Mouse (Mus musculus): Measurements from ENCODE around the gene Gm20388. TPM values are rescaled to one million over a fixed set of nuclear protein-coding genes. Genes with fewer than 3 reads are reported as not detected.

The Gm20388 gene
- polyA plus RNA-seq, 1 experiment from 2014 or later: 5.5 TPM

DNA sequence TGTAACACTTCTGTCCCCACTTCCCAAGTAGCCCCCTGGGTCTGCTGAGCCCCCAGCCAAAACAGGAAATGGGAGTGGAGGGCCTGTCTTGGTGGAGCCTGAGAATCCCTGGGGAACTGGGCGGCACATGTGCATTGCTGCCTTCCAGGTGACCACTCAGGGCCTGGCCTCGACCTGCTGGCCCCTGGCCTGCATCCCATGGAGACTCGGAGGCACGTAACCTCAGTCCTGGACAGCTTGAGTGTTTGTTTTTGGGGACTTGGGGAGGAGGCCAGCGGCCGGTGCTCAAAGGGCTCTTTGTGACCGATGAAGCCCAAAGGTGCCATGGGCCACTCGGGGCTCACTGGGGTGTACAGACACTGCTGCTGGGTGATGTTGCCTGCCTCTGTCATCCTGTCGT lies 636.9 kb downstream of the Gm20388 start:
- H3K4me3 ChIP-seq: no peak overlapping the region
- H3K27ac ChIP-seq: peak overlapping the region; percentile 86; the same call in 1 of the 2 replicates
- H3K9me3 ChIP-seq: no peaks in the 10 kb centered on the region
- H3K4me1 ChIP-seq: peaks cover 99% of the 10 kb centered on the region
- H3K36me3 ChIP-seq (replicated peaks): no peaks in the 10 kb centered on the region; the same call in 1 of the 2 replicates
- 72% methylated on average over 9 of the region's 9 CpGs for WGBS
- no peak for DNase-seq (ENCODE audit: extremely low spot score, low spot score)
- H3K27me3 ChIP-seq (ENCODE audit: poor library complexity, severe bottlenecking): peaks cover 49% of the 10 kb centered on the region

DNA sequence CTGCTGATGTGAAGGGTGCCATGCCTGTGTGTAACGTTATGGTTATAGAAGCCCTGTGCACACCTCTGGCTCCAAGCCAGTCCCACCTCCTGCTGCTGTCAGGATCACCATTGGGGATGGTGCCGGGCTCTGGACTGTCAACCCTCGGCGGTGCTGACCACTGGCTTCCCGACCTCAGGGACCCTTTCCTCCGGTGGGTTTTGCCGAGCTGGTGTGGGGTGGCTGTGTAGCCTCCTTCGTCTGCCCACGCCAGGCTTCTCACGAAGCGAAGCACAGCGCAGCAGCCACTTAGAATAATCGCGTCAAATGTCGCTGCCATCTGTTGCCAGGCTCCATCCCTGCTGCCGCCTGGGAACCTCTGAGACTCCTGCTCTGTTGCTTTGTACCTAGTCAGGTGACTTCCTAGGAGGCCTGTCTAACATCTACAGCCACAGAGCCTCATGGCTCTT lies 637.7 kb downstream of the Gm20388 start:
- no peak for DNase-seq (ENCODE audit: extremely low spot score, low spot score)
- 65% methylated on average over 16 of the region's 16 CpGs for WGBS
- H3K4me3 ChIP-seq: no peak overlapping the region; the same call in 1 of the 2 replicates
- H3K27me3 ChIP-seq (ENCODE audit: poor library complexity, severe bottlenecking): peaks cover 50% of the 10 kb centered on the region
- H3K4me1 ChIP-seq: peaks cover 99% of the 10 kb centered on the region
- H3K9me3 ChIP-seq: no peaks in the 10 kb centered on the region
- H3K27ac ChIP-seq: peak overlapping the region; percentile 86
- H3K36me3 ChIP-seq (replicated peaks): peaks cover 4% of the 10 kb centered on the region; the same call in 1 of the 2 replicates

DNA sequence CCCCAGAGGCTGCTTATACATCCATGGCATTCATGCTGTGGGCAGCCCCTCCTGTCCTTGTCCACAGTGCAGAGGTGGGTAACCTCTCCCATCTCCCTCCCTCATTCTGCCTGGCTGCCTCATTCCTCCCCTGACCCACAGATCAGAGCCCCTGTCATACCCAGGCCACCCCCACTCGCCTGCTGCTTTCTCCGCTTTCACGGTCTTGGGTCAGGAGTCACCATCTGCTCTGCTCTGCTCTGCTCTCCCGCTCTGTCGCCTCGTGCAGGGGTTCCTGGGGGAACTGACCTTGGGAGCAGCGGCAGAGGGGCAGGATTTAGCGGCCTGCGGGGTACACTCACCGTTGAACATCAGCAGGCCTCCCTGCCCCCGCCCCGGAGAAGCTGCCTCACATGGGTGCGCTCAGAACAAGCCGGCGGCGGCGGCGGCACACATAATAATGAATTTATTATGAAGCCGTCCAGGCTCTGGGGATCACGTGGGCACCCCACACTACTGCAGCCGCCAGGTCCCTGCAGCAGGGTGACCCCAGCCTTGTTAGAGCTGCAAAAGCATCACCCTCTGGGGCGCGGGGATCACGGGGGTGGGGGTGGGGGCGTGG lies 638.8 kb downstream of the Gm20388 start:
- peak; percentile 61 for DNase-seq (ENCODE audit: extremely low spot score, low spot score)
- Histone ChIP-seq H3K4me3 (peak overlapping the region; percentile 44), H3K9me3 (no peaks in the 10 kb centered on the region), H3K27me3 (ENCODE audit: poor library complexity, severe bottlenecking) (peaks cover 54% of the 10 kb centered on the region), H3K4me1 (peaks cover 100% of the 10 kb centered on the region), H3K36me3 (replicated peaks) (peaks cover 14% of the 10 kb centered on the region), H3K27ac (peak overlapping the region; percentile 86)
- 7% methylated on average over 25 of the region's 25 CpGs for WGBS

DNA sequence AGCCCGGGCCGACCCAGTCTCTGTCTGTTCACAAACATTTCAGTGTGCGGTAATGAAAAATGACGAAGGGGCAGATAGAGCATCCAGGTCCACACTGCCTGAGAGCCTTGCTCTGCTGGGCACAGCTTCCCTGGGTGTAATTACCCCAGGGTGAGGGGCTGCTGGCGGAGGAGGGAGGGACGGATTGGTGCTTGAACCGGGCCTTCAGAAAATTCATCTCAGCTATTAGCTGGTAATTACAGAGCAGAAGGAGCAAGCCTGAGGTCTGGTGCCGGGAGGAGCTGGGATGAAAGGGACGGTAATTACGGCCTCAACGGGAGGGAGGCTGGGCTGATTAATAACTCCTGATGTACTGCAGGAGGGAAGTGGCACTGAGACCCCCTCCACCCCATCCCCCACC lies 639.3 kb downstream of the Gm20388 start:
- peaks cover 100% of the 10 kb centered on the region for H3K4me1 ChIP-seq
- WGBS: 9% methylated on average over 11 of the region's 11 CpGs
- H3K27me3 ChIP-seq (ENCODE audit: poor library complexity, severe bottlenecking): peaks cover 59% of the 10 kb centered on the region
- peak; percentile 53 for DNase-seq (ENCODE audit: extremely low spot score, low spot score)
- H3K27ac ChIP-seq: peak overlapping the region; percentile 86
- peak overlapping the region; percentile 44 for H3K4me3 ChIP-seq
- H3K36me3 ChIP-seq (replicated peaks): peaks cover 19% of the 10 kb centered on the region
- no peaks in the 10 kb centered on the region for H3K9me3 ChIP-seq

DNA sequence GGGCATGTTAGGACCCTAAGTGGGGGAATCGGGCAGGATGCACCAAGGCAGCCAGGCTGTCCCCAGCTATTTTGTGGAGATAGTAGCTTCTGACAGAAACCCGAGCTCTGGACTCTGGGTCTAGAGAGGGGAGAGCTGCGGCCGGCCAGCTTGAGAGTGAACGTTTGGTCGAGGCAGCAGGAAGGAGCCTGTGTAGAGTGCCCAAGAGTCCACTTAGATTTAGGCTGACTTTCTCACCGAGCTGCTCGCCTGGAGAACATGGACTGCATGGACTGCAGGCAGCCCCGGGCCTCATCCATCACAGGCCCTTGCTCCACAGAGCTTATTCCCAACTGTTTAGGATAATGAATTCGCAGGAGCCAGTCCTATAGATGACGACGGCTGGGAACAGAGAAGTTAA lies 639.8 kb downstream of the Gm20388 start:
- H3K9me3 ChIP-seq: no peaks in the 10 kb centered on the region
- H3K4me1 ChIP-seq: peaks cover 100% of the 10 kb centered on the region
- WGBS: 18% methylated on average over 12 of the region's 12 CpGs
- H3K4me3 ChIP-seq: peak overlapping the region; percentile 44; the same call in 1 of the 2 replicates
- peaks cover 23% of the 10 kb centered on the region for H3K36me3 ChIP-seq (replicated peaks)
- H3K27me3 ChIP-seq (ENCODE audit: poor library complexity, severe bottlenecking): peaks cover 59% of the 10 kb centered on the region
- no peak for DNase-seq (ENCODE audit: extremely low spot score, low spot score)
- H3K27ac ChIP-seq: peak overlapping the region; percentile 86

DNA sequence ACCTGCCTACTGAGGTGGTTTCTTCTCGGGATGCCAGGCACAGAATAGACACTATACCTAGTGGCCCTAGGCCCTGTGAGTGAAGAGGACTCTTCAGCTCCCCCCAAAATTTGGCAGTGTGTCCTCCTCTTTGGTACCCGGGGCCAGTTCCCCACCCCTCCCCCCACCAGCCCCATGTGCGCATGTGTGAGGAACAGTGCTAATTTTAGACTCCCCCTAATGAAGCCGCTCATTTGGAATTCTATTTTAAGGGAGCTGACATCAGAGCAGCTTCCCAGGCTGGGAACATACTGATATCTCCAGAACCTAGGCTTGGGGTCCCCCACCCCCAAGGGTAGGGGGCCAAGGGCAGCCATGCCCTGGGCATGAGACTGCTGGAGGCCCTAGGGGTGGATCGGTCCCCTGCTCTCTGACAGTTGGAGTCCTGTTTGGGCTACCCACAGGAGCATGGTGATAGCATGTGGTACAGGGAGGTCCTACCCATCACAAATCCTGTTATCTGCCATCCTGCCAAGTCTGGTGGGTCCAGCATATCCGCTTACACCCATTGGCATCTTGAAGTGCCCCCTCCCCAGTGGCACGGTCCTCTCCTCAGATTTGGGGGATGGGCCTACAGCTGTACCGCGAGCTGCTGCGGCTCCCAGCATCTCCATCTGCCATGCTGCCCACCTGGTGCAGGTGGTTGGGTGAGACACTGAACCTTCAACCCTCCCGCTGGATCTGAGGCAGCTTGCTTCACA lies 640.5 kb downstream of the Gm20388 start:
- H3K9me3 ChIP-seq: no peaks in the 10 kb centered on the region
- H3K27me3 ChIP-seq (ENCODE audit: poor library complexity, severe bottlenecking): peaks cover 56% of the 10 kb centered on the region
- 83% methylated on average over 11 of the region's 11 CpGs for WGBS
- 0 out of 2 replicates have a peak overlapping the region, but pooled peaks have one; percentile 13 for H3K4me3 ChIP-seq
- DNase-seq (ENCODE audit: extremely low spot score, low spot score): no peak
- peaks cover 100% of the 10 kb centered on the region for H3K4me1 ChIP-seq
- H3K27ac ChIP-seq: peak overlapping the region; percentile 86
- peaks cover 30% of the 10 kb centered on the region for H3K36me3 ChIP-seq (replicated peaks)

DNA sequence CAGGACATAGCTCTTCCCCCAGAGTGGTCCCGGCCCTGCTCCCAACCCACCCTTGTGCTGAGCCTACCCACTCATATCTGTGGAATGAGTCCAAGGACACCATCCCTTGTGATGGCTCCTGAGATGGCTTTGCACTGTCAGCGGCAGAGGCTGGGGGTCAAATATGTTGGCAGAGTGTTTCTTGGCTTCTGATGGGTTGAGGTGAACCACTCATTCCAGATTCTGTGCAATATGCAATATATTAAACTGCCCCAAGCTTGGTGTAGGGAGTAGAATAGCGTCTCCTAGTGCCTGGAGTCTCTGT lies 641.0 kb downstream of the Gm20388 start:
- WGBS: 93% methylated on average over 3 of the region's 3 CpGs
- Histone ChIP-seq H3K4me3 (no peak overlapping the region), H3K27me3 (ENCODE audit: poor library complexity, severe bottlenecking) (peaks cover 54% of the 10 kb centered on the region), H3K36me3 (replicated peaks) (peaks cover 35% of the 10 kb centered on the region), H3K9me3 (no peaks in the 10 kb centered on the region), H3K27ac (peak overlapping the region; percentile 86; the same call in 1 of the 2 replicates), H3K4me1 (peaks cover 100% of the 10 kb centered on the region)
- no peak for DNase-seq (ENCODE audit: extremely low spot score, low spot score)

DNA sequence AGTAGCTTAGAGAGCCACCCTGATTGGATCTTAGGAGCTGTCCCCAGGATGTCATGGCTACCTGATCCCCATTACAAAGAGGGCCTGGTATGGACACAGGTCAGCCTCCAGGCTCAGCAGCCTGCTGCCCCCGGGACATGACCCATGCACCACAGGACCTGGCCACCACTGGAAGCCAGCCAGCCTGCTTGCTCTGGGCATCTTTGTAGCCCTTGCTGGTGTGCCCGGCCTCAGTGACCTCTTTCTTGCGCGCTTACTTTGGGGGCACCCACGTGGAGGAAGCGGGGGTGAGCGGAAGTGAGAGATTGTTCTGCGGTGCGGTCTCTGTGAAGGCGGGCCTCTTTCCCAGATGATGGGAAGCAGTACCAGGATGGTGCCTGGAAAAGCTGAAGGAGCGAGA lies 641.9 kb downstream of the Gm20388 start:
- Histone ChIP-seq H3K9me3 (no peaks in the 10 kb centered on the region), H3K27me3 (ENCODE audit: poor library complexity, severe bottlenecking) (peaks cover 52% of the 10 kb centered on the region), H3K27ac (peak overlapping the region; percentile 45; the same call in 1 of the 2 replicates), H3K4me3 (no peak overlapping the region), H3K4me1 (peaks cover 100% of the 10 kb centered on the region), H3K36me3 (replicated peaks) (peaks cover 36% of the 10 kb centered on the region)
- WGBS: 90% methylated on average over 11 of the region's 11 CpGs
- DNase-seq (ENCODE audit: extremely low spot score, low spot score): no peak

DNA sequence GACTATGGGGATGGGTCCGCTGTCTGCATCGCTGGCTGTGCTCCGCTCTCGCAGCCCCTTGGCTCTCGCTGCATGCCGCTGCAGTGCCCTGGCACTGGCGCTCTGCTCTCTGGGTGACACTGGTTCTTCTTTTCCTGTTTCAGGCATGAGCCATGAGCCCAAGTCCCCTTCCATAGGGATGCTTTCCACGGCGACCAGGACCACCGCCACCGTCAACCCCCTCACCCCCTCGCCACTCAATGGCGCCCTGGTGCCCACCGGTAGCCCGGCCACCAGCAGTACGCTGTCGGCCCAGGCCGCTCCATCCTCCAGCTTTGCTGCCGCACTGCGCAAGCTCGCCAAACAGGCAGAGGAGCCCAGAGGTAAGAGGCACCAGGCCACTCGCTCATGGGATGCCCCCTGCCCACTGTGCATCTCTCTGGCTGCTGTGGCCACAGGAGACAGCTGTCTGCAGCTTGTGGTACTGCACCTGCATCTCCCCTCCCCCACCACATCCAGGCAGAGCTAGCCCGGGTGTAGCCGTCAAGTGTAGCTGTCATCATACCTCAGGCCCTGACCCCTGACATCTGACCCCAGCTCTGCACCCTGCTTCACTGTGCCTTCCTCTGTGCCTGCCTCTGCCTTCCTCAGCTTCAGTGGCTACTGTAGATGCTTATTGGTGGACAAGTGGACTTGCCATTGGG lies 642.9 kb downstream of the Gm20388 start:
- H3K27ac ChIP-seq: peak overlapping the region; percentile 54
- H3K9me3 ChIP-seq: no peaks in the 10 kb centered on the region
- no peak overlapping the region for H3K4me3 ChIP-seq
- peaks cover 100% of the 10 kb centered on the region for H3K4me1 ChIP-seq
- DNase-seq (ENCODE audit: extremely low spot score, low spot score): no peak
- H3K27me3 ChIP-seq (ENCODE audit: poor library complexity, severe bottlenecking): peaks cover 52% of the 10 kb centered on the region
- H3K36me3 ChIP-seq (replicated peaks): peaks cover 36% of the 10 kb centered on the region
- WGBS: 90% methylated on average over 24 of the region's 24 CpGs

DNA sequence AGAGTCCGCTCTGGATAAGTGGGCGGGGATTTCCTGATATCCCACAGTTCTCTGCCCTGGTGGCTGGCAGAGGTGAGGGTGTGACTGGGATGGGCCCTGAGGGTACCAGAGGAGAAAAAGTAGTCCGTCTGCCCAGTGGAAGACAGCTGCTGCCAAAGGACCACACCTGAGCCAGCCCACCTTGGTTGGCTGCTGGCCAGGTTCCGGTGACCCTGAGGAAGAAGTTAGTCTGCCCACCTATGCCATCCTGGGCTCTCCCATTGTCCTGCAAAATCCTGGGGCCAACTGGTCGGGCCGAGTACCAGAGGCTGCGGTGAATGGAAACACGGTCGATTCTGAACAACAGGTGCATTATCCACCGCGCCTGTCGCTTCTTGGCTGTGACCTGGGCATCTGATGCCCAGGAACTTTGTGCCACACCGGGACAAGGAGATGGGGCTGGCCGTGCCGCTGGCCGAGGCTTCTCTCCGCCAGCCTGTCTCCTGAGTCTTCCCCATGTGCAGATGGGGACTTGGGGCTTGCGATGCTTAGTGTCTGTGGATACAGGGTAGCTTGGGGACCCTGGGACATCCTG lies 643.9 kb downstream of the Gm20388 start:
- H3K4me3 ChIP-seq: no peak overlapping the region
- H3K4me1 ChIP-seq: peaks cover 100% of the 10 kb centered on the region
- H3K27ac ChIP-seq: 0 out of 2 replicates have a peak overlapping the region, but pooled peaks have one; percentile 61
- peaks cover 45% of the 10 kb centered on the region for H3K27me3 ChIP-seq (ENCODE audit: poor library complexity, severe bottlenecking)
- H3K36me3 ChIP-seq (replicated peaks): peaks cover 41% of the 10 kb centered on the region
- 93% methylated on average over 18 of the region's 18 CpGs for WGBS
- no peak for DNase-seq (ENCODE audit: extremely low spot score, low spot score)
- H3K9me3 ChIP-seq: no peaks in the 10 kb centered on the region

DNA sequence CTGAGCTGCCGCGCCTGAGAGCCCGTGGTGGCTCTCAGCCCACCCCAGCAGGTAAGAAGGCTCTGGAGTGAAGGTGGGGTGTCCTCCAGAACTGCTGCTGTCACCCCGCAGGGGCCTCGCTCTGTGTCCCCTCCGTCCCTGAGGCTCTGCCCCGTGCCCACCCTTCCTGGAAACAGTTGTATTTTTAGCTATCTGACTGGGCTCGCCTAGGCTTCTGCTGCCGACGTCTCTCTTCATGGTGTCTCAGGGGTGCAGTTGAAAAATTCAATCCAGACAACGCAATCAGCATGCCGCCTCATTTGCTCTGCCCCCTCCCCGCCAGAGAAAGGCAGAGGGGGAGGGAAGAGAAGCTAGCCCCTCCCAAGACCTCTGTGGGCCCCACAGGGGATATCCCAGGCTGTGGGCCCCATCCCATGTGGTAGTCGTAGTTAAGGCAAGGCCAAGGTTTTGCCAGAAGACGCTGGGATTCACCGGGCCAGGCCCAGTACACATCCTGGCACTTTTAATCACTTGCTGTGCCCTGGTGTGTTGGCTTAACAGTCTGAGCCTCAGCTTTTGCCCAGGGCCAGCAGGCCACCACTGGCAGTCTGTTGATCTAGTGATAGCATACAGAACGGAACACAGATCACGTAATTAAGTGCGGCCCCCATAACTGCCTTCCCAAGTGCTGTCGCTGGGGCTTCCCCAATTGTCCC lies 645.7 kb downstream of the Gm20388 start:
- WGBS: 74% methylated on average over 20 of the region's 20 CpGs
- Histone ChIP-seq H3K36me3 (replicated peaks) (peaks cover 46% of the 10 kb centered on the region), H3K9me3 (no peaks in the 10 kb centered on the region), H3K4me1 (peaks cover 100% of the 10 kb centered on the region), H3K4me3 (peak overlapping the region; percentile 4; the same call in 1 of the 2 replicates), H3K27me3 (ENCODE audit: poor library complexity, severe bottlenecking) (peaks cover 43% of the 10 kb centered on the region), H3K27ac (peak overlapping the region; percentile 86)
- DNase-seq (ENCODE audit: extremely low spot score, low spot score): no peak
